Mouse (Mus musculus) cerebellum, postnatal 10 days (tissue): ENCODE data around the gene Vmn2r14.
"Not testable (repeated sequence)": the region's sequence is repeated elsewhere in the genome, so short reads cannot be mapped to it uniquely, and the experiment has no call there.

Experiments used
- DNase-seq, 2 experiments: peaks; one replicate each; pipeline ENCODE4 v3.0.0; 2021; ENCODE audit warnings: mixed read lengths in 2 of 2

Gene Vmn2r14

GRCm38 (mm10) chr5:109224608-109225007 lies at the start of gene Vmn2r14:
Gene Vmn2r14 (minus strand): TSS chr5:109224708.
- no peak for DNase-seq

DNA sequence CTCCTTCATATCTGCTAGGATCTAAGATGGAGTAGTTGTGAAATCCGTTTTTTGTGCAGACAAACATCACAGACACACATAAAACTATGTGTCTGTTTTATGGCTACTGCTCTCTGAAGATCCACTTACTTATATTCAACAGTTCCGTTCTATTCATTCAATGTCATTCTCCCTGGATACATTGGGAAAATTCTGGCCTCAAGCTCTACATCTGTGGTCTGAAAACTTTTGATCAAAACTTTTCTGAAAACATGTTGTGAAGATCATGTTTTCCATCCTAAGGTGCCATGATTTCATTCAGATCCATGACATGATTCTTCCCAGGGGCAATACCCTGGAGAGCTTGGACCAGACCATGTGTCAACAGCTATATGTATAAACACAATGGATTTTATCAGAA lies 32.4 kb downstream of the Vmn2r14 start, which contains the start of gene Vmn2r13:
Gene Vmn2r13, minus strand, starts transcription at position 101 of the 400 bp plus-strand sequence.
- DNase-seq: not testable (repeated sequence)

GRCm38 (mm10) chr5:109166851-109167250 lies 57.7 kb downstream of the Vmn2r14 start:
- DNase-seq: not testable (repeated sequence)
